Mouse (Mus musculus): ENCODE results near the gene Rhoh. TPM values are rescaled to one million over a fixed set of nuclear protein-coding genes. Genes with fewer than 3 reads are reported as not detected.

Rhoh gene
- polyA plus RNA-seq, 1 experiment from 2014 or later = 0.09 TPM

DNA sequence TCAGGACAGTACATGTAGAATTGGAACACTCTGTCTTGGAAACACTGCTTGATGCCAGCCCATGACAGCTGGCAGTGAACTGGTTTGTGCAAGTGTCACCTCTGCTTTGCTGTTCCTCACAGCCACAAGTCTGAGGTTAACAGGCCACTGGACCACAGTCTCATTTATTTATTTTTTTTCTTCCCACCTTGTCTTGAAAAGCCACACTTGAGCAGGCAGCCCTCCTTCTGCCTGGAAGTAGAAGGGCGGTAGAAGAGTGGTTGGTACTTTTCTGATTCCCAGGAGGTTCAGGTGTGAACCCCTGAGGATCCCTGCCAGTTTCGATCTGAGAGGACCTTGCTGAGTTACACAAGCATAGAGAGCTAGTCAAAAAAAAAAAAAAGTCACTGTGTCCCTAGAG is 72.8 kb downstream of the Rhoh start:
- Histone ChIP-seq H3K9ac (ENCODE audit: low read length) (no peak overlapping the region), H3K27me3 (ENCODE audit: control insufficient read depth, insufficient read depth, low read length) (no peaks in the 10 kb centered on the region), H3K4me2 (ENCODE audit: low read depth, low read length, severe bottlenecking) (no peak overlapping the region), H3K9me3 (ENCODE audit: control insufficient read depth, low read length) (no peaks in the 10 kb centered on the region), H3K4me3 (ENCODE audit: low read depth, low read length) (no peak overlapping the region), H3K27ac (ENCODE audit: low read depth, low read length) (no peak overlapping the region), H3K36me3 (ENCODE audit: control insufficient read depth, insufficient read depth, low read length) (no peaks in the 10 kb centered on the region), H3K4me1 (replicated peaks; ENCODE audit: control insufficient read depth, insufficient read depth, low read length) (no peaks in the 10 kb centered on the region)
- ATAC-seq (replicated peaks; ENCODE audit: low FRiP score) (no peak), DNase-seq (ENCODE audit: low spot score) (no peak)
- WGBS = 82% methylated on average over 2 of the region's 2 CpGs

DNA sequence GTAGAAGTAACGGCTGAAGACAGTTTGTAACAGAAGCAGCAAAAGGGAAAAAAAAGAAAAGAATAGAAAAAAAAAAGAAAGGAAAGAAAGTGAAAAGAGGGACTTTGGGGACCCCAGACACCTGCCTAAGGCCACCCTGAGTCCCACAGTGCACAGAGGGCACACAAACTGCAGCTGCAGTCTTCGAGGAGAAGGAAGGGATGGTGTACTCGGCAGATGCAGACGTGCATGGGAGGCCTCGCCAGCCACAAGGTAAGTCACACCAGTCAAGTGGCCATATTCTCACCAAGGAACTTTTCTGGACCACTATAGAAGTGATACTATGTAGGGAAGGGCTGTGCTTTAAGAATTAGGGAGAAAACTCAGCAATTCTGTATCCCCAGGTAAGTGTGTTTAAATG is 73.8 kb downstream of the Rhoh start, which contains the start of gene Chrna9:
Gene Chrna9 (plus strand): TSS at position 139 of the 400 bp plus-strand sequence.
- no peak within 1 kb of the TSS for H3K9ac ChIP-seq (ENCODE audit: low read length)
- ATAC-seq (replicated peaks; ENCODE audit: low FRiP score) (no peak), DNase-seq (ENCODE audit: low spot score) (no peak)
- WGBS = 93% methylated on average over 5 of the region's 5 CpGs
- H3K4me3 ChIP-seq (ENCODE audit: low read depth, low read length) = no peak within 1 kb of the TSS
- no peaks in the 10 kb centered on the region for H3K27me3 ChIP-seq (ENCODE audit: control insufficient read depth, insufficient read depth, low read length)
- H3K36me3 ChIP-seq (ENCODE audit: control insufficient read depth, insufficient read depth, low read length) = no peaks in the 10 kb centered on the region
- no peak within 1 kb of the TSS for H3K4me2 ChIP-seq (ENCODE audit: low read depth, low read length, severe bottlenecking)
- H3K27ac ChIP-seq (ENCODE audit: low read depth, low read length) = no peak within 1 kb of the TSS
- H3K4me1 ChIP-seq (replicated peaks; ENCODE audit: control insufficient read depth, insufficient read depth, low read length) = no peaks in the 10 kb centered on the region
- no peaks in the 10 kb centered on the region for H3K9me3 ChIP-seq (ENCODE audit: control insufficient read depth, low read length)

DNA sequence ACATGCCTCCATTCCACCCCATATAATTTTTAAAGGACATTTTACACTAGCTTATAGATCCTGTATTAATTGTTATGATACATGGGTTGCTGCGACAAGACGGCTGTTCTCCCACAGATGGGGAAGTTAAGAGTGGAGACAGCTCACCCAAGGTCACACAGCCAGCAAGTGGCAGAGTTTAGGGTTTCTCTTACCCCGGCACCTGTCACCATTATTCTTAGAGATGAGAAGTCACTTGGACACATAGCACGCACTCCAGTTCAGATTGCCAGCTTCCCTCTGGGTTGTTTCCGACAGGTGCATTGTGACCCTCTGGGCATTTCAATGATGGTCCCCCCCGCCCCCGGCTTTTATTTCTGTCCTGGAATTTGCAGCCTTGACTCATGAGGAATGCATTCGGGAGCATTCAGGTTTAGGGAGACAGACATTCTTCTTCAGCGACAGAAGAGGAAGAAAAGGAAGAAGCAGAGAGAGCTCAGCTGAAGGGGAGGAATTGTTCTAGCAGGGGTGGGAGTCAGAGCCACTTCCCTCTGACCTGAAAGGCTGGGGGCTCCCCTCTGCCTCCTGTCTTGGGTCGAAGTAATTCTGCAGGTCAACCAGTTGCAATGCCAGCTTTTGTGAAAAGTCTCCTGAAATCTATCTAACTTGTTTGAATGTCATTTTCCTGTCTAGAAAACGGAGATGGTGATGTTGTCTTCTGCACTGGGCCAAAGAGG is 76.2 kb downstream of the Rhoh start:
- ATAC-seq (replicated peaks; ENCODE audit: low FRiP score) = no peak
- DNase-seq (ENCODE audit: low spot score) = no peak
- H3K27ac ChIP-seq (ENCODE audit: low read depth, low read length) = no peak overlapping the region
- no peak overlapping the region for H3K4me3 ChIP-seq (ENCODE audit: low read depth, low read length)
- H3K4me2 ChIP-seq (ENCODE audit: low read depth, low read length, severe bottlenecking) = no peak overlapping the region
- H3K27me3 ChIP-seq (ENCODE audit: control insufficient read depth, insufficient read depth, low read length) = no peaks in the 10 kb centered on the region
- WGBS = 79% methylated on average over 11 of the region's 11 CpGs
- H3K36me3 ChIP-seq (ENCODE audit: control insufficient read depth, insufficient read depth, low read length) = no peaks in the 10 kb centered on the region
- no peaks in the 10 kb centered on the region for H3K4me1 ChIP-seq (replicated peaks; ENCODE audit: control insufficient read depth, insufficient read depth, low read length)
- H3K9ac ChIP-seq (ENCODE audit: low read length) = no peak overlapping the region
- no peaks in the 10 kb centered on the region for H3K9me3 ChIP-seq (ENCODE audit: control insufficient read depth, low read length)

DNA sequence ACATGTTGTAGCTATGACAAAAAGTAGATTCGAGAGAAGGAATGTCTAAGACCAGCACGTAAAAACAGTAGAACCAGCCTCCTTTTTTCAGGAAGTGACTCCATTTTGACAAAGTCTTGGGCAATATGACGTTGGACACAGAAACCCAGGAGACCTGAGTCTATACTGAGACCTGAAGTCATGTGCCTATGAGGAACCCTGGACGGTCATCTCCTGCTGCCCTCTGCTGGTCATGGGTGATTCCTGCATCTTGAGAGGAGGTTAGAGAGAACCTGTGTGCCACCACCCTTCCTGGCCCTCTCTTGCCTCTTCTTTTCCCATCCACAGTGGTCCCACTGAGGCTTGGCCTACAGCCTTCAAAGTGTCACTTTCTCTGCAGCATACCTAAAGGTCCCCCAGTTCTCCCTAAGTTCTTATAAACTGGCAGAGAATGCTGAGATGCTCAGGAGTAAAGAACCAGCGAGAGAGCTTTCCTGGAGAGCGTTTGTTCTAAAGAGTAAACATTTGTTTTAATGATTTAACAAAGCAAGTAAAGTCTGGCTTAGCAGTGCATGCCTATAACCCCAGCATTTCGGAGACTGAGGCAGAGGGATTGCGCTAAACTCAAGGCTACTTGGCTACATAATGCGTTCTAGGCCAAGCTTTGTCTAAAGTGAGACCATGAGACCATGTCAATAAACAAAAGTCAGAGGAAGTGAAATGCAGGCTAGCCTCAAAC is 77.1 kb downstream of the Rhoh start:
- 64% methylated on average over 9 of the region's 9 CpGs for WGBS
- no peaks in the 10 kb centered on the region for H3K9me3 ChIP-seq (ENCODE audit: control insufficient read depth, low read length)
- peak; percentile 87 for DNase-seq (ENCODE audit: low spot score)
- no peak overlapping the region for H3K9ac ChIP-seq (ENCODE audit: low read length)
- H3K27me3 ChIP-seq (ENCODE audit: control insufficient read depth, insufficient read depth, low read length) = no peaks in the 10 kb centered on the region
- H3K36me3 ChIP-seq (ENCODE audit: control insufficient read depth, insufficient read depth, low read length) = no peaks in the 10 kb centered on the region
- H3K27ac ChIP-seq (ENCODE audit: low read depth, low read length) = no peak overlapping the region
- H3K4me3 ChIP-seq (ENCODE audit: low read depth, low read length) = no peak overlapping the region
- peak; percentile 63; the same call in 1 of the 2 replicates for ATAC-seq (replicated peaks; ENCODE audit: low FRiP score)
- no peak overlapping the region for H3K4me2 ChIP-seq (ENCODE audit: low read depth, low read length, severe bottlenecking)
- H3K4me1 ChIP-seq (replicated peaks; ENCODE audit: control insufficient read depth, insufficient read depth, low read length) = no peaks in the 10 kb centered on the region

DNA sequence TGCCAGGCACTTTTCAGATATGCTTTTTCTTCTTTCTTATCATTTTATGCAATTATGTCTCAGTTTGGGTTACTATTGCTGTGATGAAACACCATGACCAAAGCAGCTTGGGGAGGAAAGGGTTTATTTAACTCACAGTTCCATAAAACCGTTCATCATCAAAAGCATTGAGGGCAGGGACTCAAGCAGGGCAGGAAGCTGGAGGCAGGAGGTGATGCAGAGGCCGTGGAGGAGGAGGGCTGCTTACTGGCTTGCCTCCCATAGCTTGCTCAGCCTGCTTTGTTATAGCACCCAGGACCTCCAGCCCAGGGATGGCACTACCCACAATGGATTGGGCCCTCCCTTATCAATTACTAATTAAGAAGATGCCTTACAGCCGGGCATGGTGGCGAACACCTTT is 80.1 kb downstream of the Rhoh start:
- Histone ChIP-seq H3K4me1 (replicated peaks; ENCODE audit: control insufficient read depth, insufficient read depth, low read length) (no peaks in the 10 kb centered on the region), H3K9me3 (ENCODE audit: control insufficient read depth, low read length) (no peaks in the 10 kb centered on the region), H3K9ac (ENCODE audit: low read length) (no peak overlapping the region), H3K4me2 (ENCODE audit: low read depth, low read length, severe bottlenecking) (no peak overlapping the region), H3K4me3 (ENCODE audit: low read depth, low read length) (no peak overlapping the region), H3K27ac (ENCODE audit: low read depth, low read length) (no peak overlapping the region), H3K36me3 (ENCODE audit: control insufficient read depth, insufficient read depth, low read length) (no peaks in the 10 kb centered on the region), H3K27me3 (ENCODE audit: control insufficient read depth, insufficient read depth, low read length) (no peaks in the 10 kb centered on the region)
- DNase-seq (ENCODE audit: low spot score) (no peak), ATAC-seq (replicated peaks; ENCODE audit: low FRiP score) (no peak)
- WGBS = 74% methylated on average over 4 of the region's 4 CpGs

Other genes starting within 250 kb of the Rhoh start
- gene Pds5a, start 162.9 kb upstream of the Rhoh start, polyA plus RNA-seq (2014; fragmentation: Nextera tagmentation; extraction: Ambion mirVana) = 133 and 153 TPM in 2 replicates
- 47.1 and 56.3 TPM in 2 replicates for gene N4bp2, start 97.7 kb upstream of the Rhoh start, polyA plus RNA-seq (2014; fragmentation: Nextera tagmentation; extraction: Ambion mirVana)
- gene Chrna9, start 73.7 kb downstream of the Rhoh start, polyA plus RNA-seq (2014; fragmentation: Nextera tagmentation; extraction: Ambion mirVana) = not detected in 2 replicates
- gene 9130230L23Rik, start 143.1 kb downstream of the Rhoh start, polyA plus RNA-seq (2014; fragmentation: Nextera tagmentation; extraction: Ambion mirVana) = 0.21 and 0.32 TPM in 2 replicates

Measured in forebrain, embryonic 11.5 days (tissue).